Mouse (Mus musculus): ENCODE measurements around the gene Sept3.

GRCm38 (mm10) chr15:82325382-82325781 lies 50.7 kb downstream of the Sept3 start:
- TF ChIP-seq CTCF (IDR thresholded peaks at IDR 0.05; ENCODE audit: low read depth, low read length) (no peak), POLR2A (IDR thresholded peaks at IDR 0.05; ENCODE audit: extremely low read depth, insufficient read depth, low read length) (no peak)
